Mouse (Mus musculus): ENCODE measurements around the gene Pask. TPM values are rescaled to one million over a fixed set of nuclear protein-coding genes. Genes with fewer than 3 reads are reported as not detected.

Gene Pask
- polyA plus RNA-seq, 3 experiments from 2014 or later = 1.2 to 3.8 (median 1.4) TPM

DNA sequence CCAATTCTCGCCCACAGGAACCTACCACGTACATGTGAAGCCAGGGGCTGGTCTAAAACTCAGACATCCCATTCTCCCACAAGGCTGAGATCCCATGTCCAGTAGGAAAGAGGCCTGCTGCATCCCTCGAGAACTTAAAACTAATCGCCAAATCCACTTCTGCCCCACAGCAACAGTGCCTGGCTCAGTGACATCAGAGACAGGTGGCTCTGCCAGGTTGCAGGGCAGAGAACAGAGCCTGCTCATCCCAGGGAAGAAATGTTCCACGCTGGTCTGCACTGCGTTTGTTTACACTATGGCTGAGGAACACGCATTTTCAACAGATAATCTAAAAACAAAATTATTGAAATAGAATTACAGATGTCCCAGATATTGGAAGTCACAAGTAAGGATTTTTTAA, 66.2 kb downstream of the Pask start:
- ATAC-seq = no peak

DNA sequence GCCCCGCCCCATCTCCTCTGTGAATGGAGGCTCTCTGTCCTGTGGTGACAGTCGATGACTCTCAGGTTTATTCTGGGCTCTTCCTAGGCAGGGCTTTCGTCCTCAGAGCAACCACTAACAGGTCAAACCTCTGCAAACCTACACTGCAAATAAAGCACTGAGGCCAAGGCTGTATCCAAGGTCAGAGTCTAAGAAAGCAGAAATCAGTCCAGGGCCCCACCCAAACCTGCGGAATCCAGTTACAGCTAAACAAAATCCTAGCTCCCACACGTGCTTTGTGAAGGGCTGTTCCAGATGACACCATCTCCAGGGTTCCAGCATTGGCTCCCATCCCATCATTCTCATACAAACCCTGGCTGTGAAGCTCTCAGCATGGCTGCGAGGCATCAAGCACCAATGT, 67.7 kb downstream of the Pask start:
- ATAC-seq = no peak

DNA sequence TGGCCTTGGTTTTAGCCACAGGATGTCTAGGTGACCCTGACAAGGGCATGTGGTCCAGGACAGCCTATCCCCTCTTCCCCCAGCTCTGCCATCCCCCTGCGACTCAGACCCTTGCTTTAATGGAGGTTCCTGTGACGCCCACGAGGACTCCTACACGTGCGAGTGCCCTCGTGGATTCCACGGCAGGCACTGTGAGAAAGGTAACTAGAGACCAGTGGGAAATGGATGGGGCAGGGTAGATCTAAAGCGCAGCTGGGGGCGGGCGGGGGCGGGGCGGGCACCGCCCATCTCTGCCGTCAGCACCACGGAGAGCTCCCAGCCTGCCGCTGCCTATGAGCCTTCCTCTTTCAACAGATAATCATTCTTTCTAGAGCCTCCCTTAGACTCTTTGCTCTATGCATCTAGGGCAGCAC, 70.9 kb downstream of the Pask start:
- no peak for ATAC-seq

DNA sequence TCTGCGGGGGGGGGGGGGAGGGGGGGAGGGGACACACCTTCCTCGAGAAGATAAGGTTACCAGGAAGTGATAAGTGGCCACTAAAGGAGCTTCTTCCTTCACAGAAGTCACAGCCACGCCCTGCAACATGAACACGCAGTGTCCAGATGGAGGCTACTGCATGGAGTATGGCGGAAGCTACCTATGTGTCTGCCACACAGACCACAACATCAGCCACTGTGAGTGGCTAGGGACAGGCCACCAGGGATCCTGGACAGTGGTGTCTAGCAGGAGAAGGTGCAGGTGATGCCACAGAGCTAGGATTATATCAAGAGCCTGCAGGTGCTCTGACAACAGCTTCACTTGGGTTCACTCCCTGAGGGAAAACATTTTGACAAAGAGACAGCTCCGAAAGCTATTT, 71.5 kb downstream of the Pask start:
- no peak for ATAC-seq

DNA sequence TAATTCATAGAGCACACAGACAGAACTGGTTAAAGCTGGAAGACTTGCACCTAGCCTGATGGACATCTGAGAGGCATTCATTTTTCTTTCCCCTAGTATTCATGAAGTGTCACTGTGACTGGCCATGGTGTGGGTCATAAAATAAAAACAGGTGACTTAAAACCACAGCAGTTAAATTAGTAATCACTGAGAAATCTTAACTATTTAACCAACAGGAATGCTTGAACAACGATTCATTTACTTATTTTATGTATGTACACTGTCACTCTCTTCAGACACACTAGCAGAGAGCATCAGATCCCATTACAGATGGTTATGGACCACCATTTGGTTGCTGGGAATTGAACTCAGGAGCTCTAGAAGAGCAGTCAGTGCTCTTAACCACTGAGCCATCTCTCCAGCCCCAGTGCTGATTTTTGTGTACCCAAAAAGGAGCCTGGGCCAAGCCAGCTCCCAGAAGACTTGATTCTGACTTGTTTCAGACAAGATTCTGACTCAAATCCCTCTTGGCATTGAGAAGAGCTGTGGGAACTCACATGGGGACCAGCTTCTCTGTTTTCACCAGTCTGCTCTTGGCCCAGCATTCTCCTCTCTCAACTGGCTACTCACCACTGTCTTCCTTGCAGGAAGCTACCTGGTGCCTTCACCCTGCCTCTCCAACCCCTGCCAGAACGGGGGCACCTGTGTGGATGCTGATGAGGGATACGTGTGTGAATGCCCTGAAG, 72.6 kb downstream of the Pask start:
- ATAC-seq = no peak

DNA sequence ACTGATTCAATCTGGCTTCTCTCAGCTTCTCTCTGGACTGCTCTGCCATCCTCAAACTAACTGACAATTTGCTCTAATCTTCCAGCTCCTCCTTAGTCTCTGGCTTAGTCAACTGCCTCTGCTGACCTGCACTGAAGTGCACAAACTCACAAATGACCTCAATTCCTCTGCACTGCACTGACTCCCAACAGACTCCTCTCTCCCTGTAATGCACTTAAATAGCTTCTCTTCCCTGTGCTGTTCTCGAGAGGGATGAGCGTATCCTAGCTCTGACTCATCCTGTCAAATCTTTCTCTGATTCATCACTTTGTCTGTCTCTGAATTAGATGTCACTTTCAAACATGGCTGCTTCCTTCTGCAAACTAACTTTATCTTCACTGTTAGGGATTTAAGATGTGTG, 75.0 kb downstream of the Pask start:
- no peak for ATAC-seq

DNA sequence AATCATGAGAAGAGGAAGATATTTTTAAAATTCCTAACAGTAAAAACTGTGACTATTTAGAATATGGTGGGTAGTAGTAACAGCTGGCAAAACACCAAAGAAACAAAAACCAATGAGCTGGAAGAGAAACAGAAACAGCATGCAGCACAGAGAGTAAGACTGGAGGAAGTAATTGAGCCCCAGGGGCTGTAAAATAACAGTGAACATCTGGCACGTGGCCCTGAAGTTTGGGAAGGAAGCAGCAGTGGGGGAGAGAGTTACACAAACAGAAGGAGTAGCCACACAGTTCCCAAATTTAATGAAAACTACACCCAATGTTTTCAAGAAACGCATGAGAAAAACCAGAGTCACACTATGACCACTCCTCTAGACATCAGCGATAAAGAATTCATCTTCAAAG, 76.1 kb downstream of the Pask start:
- ATAC-seq = no peak

Other genes with a start within 250 kb of the Pask start
- gene Kif1a, start 241.5 kb downstream of the Pask start, polyA plus RNA-seq (2017; shearing (Covaris generic)) = not detected
- gene Agxt, start 208.2 kb downstream of the Pask start, polyA plus RNA-seq (2017; shearing (Covaris generic)) = not detected
- gene 2310007B03Rik, start 182.5 kb downstream of the Pask start, polyA plus RNA-seq (2017; shearing (Covaris generic)) = not detected
- gene Crocc2, start 174.8 kb downstream of the Pask start, polyA plus RNA-seq (2017; shearing (Covaris generic)) = not detected
- under 1 TPM; 0.05 to 0.28 (median 0.09) TPM for gene Sned1, start 107.6 kb downstream of the Pask start, polyA plus RNA-seq (2017; shearing (Covaris generic))
- gene Mterf4, start 37.6 kb downstream of the Pask start, polyA plus RNA-seq (2017; shearing (Covaris generic)) = 10 to 100 TPM; 16.0 to 23.7 (median 21.7) TPM
- 10 to 100 TPM; 63.4 to 69.2 (median 69.1) TPM for gene Ppp1r7, start 628 bp downstream of the Pask start, polyA plus RNA-seq (2017; shearing (Covaris generic))
- gene Ano7, start 30.4 kb upstream of the Pask start, polyA plus RNA-seq (2017; shearing (Covaris generic)) = under 1 TPM in 2 of 3 experiments, not detected in 1; 0.43 TPM
- gene Hdlbp, start 135.3 kb upstream of the Pask start, polyA plus RNA-seq (2017; shearing (Covaris generic)) = 10 to 100 TPM; 49.3 to 72.0 (median 49.7) TPM
- gene Farp2, start 168.6 kb upstream of the Pask start, polyA plus RNA-seq (2017; shearing (Covaris generic)) = 1 to 10 TPM in 1 of 3 experiments, under 1 TPM in 2; 0.71 to 2.2 (median 0.73) TPM